Mouse (Mus musculus) liver, embryonic 12.5 days (tissue): Measurements from ENCODE around the gene Ddx51. TPM values are rescaled to one million over a fixed set of nuclear protein-coding genes. Genes with fewer than 3 reads are reported as not detected.

Experiments used
- ATAC-seq: fragments of 200-750 bp; cut with Nextera tagmentation; 2 replicates; pipeline ENCODE4 v1.8.0; 2017; ENCODE audit warnings: moderate number of reproducible peaks, mild to moderate bottlenecking, moderate library complexity
- H3K27ac ChIP-seq: fragments of 300-500 bp; sonication (generic); 2 replicates; pipeline ENCODE4 v1.5.1; 2016; ENCODE audit warnings: mild to moderate bottlenecking
- H3K27me3 ChIP-seq: fragments of 300-500 bp; sonication (generic); replicated peaks from 2 replicates; pipeline ENCODE4 v1.6.1; 2016; ENCODE audit warnings: mild to moderate bottlenecking, moderate library complexity
- H3K36me3 ChIP-seq: fragments of 300-500 bp; sonication (generic); 2 replicates; pipeline ENCODE4 v1.6.1; 2016; ENCODE audit warnings: mild to moderate bottlenecking, moderate library complexity
- H3K4me1 ChIP-seq: fragments of 300-500 bp; sonication (generic); 2 replicates; pipeline ENCODE4 v1.6.1; 2016
- H3K4me2 ChIP-seq: fragments of 300-500 bp; sonication (generic); 2 replicates; pipeline ENCODE4 v1.6.1; 2016; ENCODE audit warnings: mild to moderate bottlenecking, moderate library complexity
- H3K4me3 ChIP-seq: fragments of 300-500 bp; sonication (generic); 2 replicates; pipeline ENCODE4 v1.5.1; 2016; ENCODE audit warnings: mild to moderate bottlenecking, moderate library complexity
- H3K9ac ChIP-seq: fragments of 300-500 bp; sonication (generic); 2 replicates; pipeline ENCODE4 v1.6.1; 2016; ENCODE audit warnings: mild to moderate bottlenecking, moderate library complexity
- H3K9me3 ChIP-seq: fragments of 300-500 bp; sonication (generic); replicated peaks from 2 replicates; pipeline ENCODE4 v1.6.1; 2016; ENCODE audit warnings: mild to moderate bottlenecking, moderate library complexity
- WGBS: fragments of 180-500 bp; shearing (Covaris S2); methylation state at CpG from one replicate; pipeline ENCODE4 v1.1.7; 2016; ENCODE audit not compliant: insufficient replicate concordance; 5-methylcytosine and 5-hydroxymethylcytosine counted together
- microRNA-seq: library from miRNA; unstranded; fragments of <30 nt; microRNA quantifications from one replicate; pipeline ENCODE4, GENCODE M21; 2017
- polyA plus RNA-seq: library from polyadenylated mRNA; unstranded; fragments of >200 nt; fragmentation: Nextera tagmentation; extraction: Ambion mirVana; gene quantifications from 2 replicates; pipeline ENCODE4 v1.2.1, GENCODE M21; 2016

Ddx51 gene
- polyA plus RNA-seq, 1 experiment from 2014 or later, result 36.3 TPM

DNA sequence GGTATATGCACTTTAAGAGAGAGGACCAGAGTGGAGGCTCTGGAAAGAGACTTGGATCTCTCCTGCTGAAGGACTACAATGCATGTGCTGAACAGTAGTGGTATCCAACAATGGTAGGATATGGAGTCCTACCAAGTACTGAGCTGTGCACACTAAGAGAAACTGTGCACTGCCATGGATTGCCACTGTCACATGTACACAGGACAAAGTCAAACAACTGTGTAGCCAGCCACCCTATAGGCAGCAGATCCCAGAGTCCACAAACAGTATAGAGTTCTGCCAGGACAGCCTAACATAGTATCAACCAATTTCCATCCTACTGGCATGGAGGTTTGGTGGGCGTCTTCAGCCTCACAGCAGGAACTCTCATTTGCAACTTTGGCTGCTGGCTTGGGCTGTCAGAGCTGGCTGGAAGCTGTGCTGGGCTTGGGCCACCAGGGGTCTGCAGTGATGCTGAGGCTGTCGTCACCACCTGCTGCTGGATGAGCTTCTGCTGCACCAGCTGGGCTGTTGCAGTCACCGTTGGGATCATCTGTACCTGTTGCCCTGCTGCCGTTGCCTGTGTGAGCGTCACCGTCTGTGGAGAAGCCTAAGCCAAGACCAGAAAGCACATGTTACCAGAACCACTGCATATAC is 12.4 kb downstream of the Ddx51 start:
- H3K4me1 ChIP-seq, result no peaks in the 10 kb centered on the region
- no peaks in the 10 kb centered on the region for H3K9me3 ChIP-seq
- no peaks in the 10 kb centered on the region for H3K27me3 ChIP-seq
- no peak overlapping the region for H3K4me3 ChIP-seq
- ATAC-seq, result peak; percentile 47
- WGBS, result 81% methylated on average over 6 of the region's 6 CpGs
- no peak overlapping the region for H3K9ac ChIP-seq
- H3K27ac ChIP-seq, result no peak overlapping the region
- no peak overlapping the region for H3K4me2 ChIP-seq
- H3K36me3 ChIP-seq, result peaks cover 96% of the 10 kb centered on the region

DNA sequence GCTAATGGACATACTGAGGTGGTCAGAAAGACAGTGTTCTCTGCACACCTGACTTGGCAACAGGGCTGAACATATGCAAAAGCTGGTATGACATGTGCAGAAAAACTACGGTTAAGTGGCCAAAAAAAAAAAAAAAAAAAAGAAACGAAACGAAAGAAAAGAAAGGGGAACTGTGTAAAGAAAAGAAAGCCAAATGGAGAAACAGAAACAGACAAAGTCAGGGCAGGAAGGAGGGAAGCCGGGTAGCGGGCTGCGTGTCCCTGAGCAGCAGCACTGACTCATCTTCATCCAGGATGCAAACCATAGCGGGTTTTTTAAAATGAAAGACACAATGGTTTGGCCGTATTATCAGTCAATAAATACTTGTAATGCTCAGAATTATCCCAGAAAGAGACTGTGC is 28.8 kb downstream of the Ddx51 start:
- 87% methylated on average over 8 of the region's 8 CpGs for WGBS
- H3K4me2 ChIP-seq, result no peak overlapping the region
- no peaks in the 10 kb centered on the region for H3K9me3 ChIP-seq
- no peak overlapping the region for H3K9ac ChIP-seq
- no peak overlapping the region for H3K4me3 ChIP-seq
- peaks cover 97% of the 10 kb centered on the region for H3K36me3 ChIP-seq
- no peaks in the 10 kb centered on the region for H3K27me3 ChIP-seq
- no peak overlapping the region for H3K27ac ChIP-seq
- no peaks in the 10 kb centered on the region for H3K4me1 ChIP-seq
- no peak for ATAC-seq

DNA sequence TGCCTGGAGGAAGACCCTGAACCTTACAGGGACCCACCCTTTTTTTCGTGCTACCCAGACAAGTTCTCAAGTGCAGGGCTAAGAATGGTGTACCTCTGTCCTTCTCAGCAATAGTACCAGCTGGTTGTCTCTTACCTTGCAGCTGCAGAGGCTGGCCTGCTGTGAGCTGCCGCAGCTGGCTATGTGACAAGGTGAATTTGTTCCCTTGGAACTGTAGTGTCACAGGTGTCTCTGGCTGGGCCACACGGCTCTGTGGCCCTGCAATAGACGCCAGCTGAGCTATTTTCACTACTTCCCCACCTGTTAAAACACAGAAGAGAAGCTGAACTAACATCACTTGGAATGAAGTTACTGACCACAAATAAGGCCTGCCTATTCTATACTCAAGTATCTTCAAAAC is 45.4 kb downstream of the Ddx51 start:
- Histone ChIP-seq H3K27ac (no peak overlapping the region), H3K27me3 (no peaks in the 10 kb centered on the region), H3K4me2 (no peak overlapping the region), H3K9me3 (no peaks in the 10 kb centered on the region), H3K36me3 (peaks cover 96% of the 10 kb centered on the region), H3K4me1 (no peaks in the 10 kb centered on the region), H3K4me3 (no peak overlapping the region), H3K9ac (no peak overlapping the region)
- no peak for ATAC-seq
- WGBS, result 87% methylated on average over 4 of the region's 4 CpGs

DNA sequence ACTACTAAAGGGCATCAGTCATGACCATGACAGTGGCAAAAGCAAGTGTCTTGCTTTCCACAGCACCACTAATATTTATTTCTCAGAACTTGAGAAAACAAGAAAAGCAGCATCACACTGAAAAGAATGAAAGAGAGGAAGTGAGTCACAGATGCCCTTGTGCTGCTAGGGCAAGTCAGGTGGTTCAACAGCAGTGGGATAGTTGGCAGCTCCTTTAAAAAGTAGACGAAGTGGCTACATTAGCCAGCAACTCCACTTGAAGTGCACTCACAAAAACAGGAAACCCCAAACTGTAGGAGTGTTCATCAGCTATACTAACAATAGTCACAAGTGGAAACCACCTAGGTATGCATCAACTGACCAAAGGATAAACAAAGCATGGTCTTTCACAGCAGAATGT is 50.8 kb downstream of the Ddx51 start:
- H3K27ac ChIP-seq, result no peak overlapping the region
- no peaks in the 10 kb centered on the region for H3K27me3 ChIP-seq
- H3K4me2 ChIP-seq, result no peak overlapping the region
- no peaks in the 10 kb centered on the region for H3K4me1 ChIP-seq
- H3K36me3 ChIP-seq, result peaks cover 97% of the 10 kb centered on the region
- no peak for ATAC-seq
- no peak overlapping the region for H3K9ac ChIP-seq
- no peaks in the 10 kb centered on the region for H3K9me3 ChIP-seq
- no peak overlapping the region for H3K4me3 ChIP-seq
- WGBS, result 58% methylated on average over 1 of the region's 1 CpGs

DNA sequence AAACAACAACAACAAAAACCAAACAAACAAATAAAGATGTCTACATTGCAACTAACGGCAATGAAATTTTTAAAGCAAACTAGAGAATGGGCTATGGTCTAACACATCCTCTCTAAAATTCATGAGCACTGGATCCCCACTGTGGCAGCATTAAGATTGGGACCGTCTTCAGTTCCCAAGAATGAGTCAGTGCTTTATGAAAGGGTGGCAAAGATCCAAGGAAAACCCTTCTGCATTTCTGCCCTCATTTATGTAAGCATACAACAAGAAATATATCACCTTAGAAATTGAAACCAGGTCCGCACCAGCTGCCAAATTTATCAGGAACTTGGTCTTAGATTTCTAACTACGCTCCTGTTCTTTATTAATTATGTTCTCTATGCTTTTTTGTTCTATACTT is 56.0 kb downstream of the Ddx51 start:
- Histone ChIP-seq H3K4me3 (no peak overlapping the region), H3K27ac (no peak overlapping the region), H3K9me3 (no peaks in the 10 kb centered on the region), H3K4me1 (peaks cover 18% of the 10 kb centered on the region), H3K4me2 (no peak overlapping the region), H3K27me3 (no peaks in the 10 kb centered on the region), H3K9ac (no peak overlapping the region), H3K36me3 (peaks cover 94% of the 10 kb centered on the region)
- WGBS, result 89% methylated on average over 4 of the region's 4 CpGs
- no peak for ATAC-seq

Small RNAs within 50 kb of the gene (microRNA-seq; reads per million reads assigned to microRNA genes)
- gene Mir7026, result 1.8 reads per million

Other genes starting within 250 kb of the Ddx51 start
- 9.8 TPM in 2 replicates for gene Fbrsl1, start 204.9 kb upstream of the Ddx51 start, polyA plus RNA-seq
- not detected in 2 replicates for gene Galnt9, start 109.1 kb upstream of the Ddx51 start, polyA plus RNA-seq
- 88.5 and 92.4 TPM in 2 replicates for gene Noc4l, start within 50 bp of the Ddx51 start, polyA plus RNA-seq
- 23.9 and 28.5 TPM in 2 replicates for gene Ep400, start 117.3 kb downstream of the Ddx51 start, polyA plus RNA-seq
- 48.7 and 50.7 TPM in 2 replicates for gene Pus1, start 127.2 kb downstream of the Ddx51 start, polyA plus RNA-seq
- 10.8 and 11.5 TPM in 2 replicates for gene Ulk1, start 156.6 kb downstream of the Ddx51 start, polyA plus RNA-seq
- gene Hscb, start 186.3 kb downstream of the Ddx51 start, polyA plus RNA-seq, result 47.2 and 52.4 TPM in 2 replicates
- gene Chek2, start 186.5 kb downstream of the Ddx51 start, polyA plus RNA-seq, result 51.2 and 52.7 TPM in 2 replicates
- 1.8 and 2.1 TPM in 2 replicates for gene Ttc28, start 226.4 kb downstream of the Ddx51 start, polyA plus RNA-seq